Mouse (Mus musculus) stomach, embryonic 15.5 days (tissue): ENCODE measurements at regions not wholly inside any gene's neighbourhood (a gene's known extent, or its start where the extent isn't known, plus 50 kb on each side); places are given as distances from the start of the nearest gene placed in this dataset.

Experiments used
- ATAC-seq: fragments of 200-750 bp; cut with Nextera tagmentation; 2 replicates; pipeline ENCODE4 v1.8.0; 2017; ENCODE audit warnings: low read depth, moderate number of reproducible peaks, moderate TSS enrichment; ENCODE audit not compliant: insufficient read depth, low FRiP score
- H3K27ac ChIP-seq: fragments of 300-500 bp; sonication (generic); 2 replicates; pipeline ENCODE4 v1.5.1; 2015; ENCODE audit warnings: mild to moderate bottlenecking, inconsistent platforms
- H3K27me3 ChIP-seq: fragments of 300-500 bp; sonication (generic); replicated peaks from 2 replicates; pipeline ENCODE4 v1.6.1; 2015; ENCODE audit warnings: inconsistent platforms
- H3K36me3 ChIP-seq: fragments of 300-500 bp; sonication (generic); 2 replicates; pipeline ENCODE4 v1.6.1; 2015; ENCODE audit warnings: inconsistent platforms
- H3K4me1 ChIP-seq: fragments of 300-500 bp; sonication (generic); 2 replicates; pipeline ENCODE4 v1.6.1; 2015; ENCODE audit warnings: inconsistent platforms
- H3K4me2 ChIP-seq: fragments of 300-500 bp; sonication (generic); 2 replicates; pipeline ENCODE4 v1.6.1; 2015; ENCODE audit warnings: mild to moderate bottlenecking, inconsistent platforms
- H3K4me3 ChIP-seq: fragments of 300-500 bp; sonication (generic); replicated peaks from 2 replicates; pipeline ENCODE4 v1.5.1; 2015; ENCODE audit warnings: inconsistent platforms
- H3K9ac ChIP-seq: fragments of 300-500 bp; sonication (generic); 2 replicates; pipeline ENCODE4 v1.6.1; 2015; ENCODE audit warnings: inconsistent platforms
- H3K9me3 ChIP-seq: fragments of 300-500 bp; sonication (generic); 2 replicates; pipeline ENCODE4 v1.6.1; 2016; ENCODE audit warnings: inconsistent platforms
- WGBS: fragments of 180-500 bp; shearing (Covaris S2); methylation state at CpG from one replicate; pipeline ENCODE4 v1.1.7; 2015; 5-methylcytosine and 5-hydroxymethylcytosine counted together

GRCm38 (mm10) chr7:83035190-83035589 lies 168.1 kb downstream of the Mex3b start:
- Histone ChIP-seq H3K27ac (no peak overlapping the region), H3K36me3 (no peaks in the 10 kb centered on the region), H3K4me3 (no peak overlapping the region), H3K9ac (no peak overlapping the region), H3K27me3 (no peaks in the 10 kb centered on the region), H3K4me2 (no peak overlapping the region), H3K4me1 (no peaks in the 10 kb centered on the region), H3K9me3 (no peaks in the 10 kb centered on the region)
- WGBS, result 79% methylated on average over 3 of the region's 3 CpGs
- no peak for ATAC-seq

GRCm38 (mm10) chr7:83036397-83036796 lies 169.3 kb downstream of the Mex3b start:
- H3K4me2 ChIP-seq, result no peak overlapping the region
- no peak overlapping the region for H3K27ac ChIP-seq
- H3K4me1 ChIP-seq, result no peaks in the 10 kb centered on the region
- no peaks in the 10 kb centered on the region for H3K27me3 ChIP-seq
- no peaks in the 10 kb centered on the region for H3K9me3 ChIP-seq
- no peak overlapping the region for H3K9ac ChIP-seq
- H3K4me3 ChIP-seq, result no peak overlapping the region
- ATAC-seq, result no peak
- WGBS, result 71% methylated on average over 2 of the region's 2 CpGs
- H3K36me3 ChIP-seq, result no peaks in the 10 kb centered on the region

- ATAC-seq, result no peak
- no peaks in the 10 kb centered on the region for H3K36me3 ChIP-seq
- H3K9me3 ChIP-seq, result no peaks in the 10 kb centered on the region
- H3K4me3 ChIP-seq, result no peak overlapping the region
- H3K27me3 ChIP-seq, result no peaks in the 10 kb centered on the region
- WGBS, result 19% methylated on average over 2 of the region's 2 CpGs
- H3K4me2 ChIP-seq, result no peak overlapping the region
- H3K4me1 ChIP-seq, result no peaks in the 10 kb centered on the region
- H3K9ac ChIP-seq, result no peak overlapping the region
- no peak overlapping the region for H3K27ac ChIP-seq
Observed at GRCm38 (mm10) chr7:83037100-83037499, 170.0 kb downstream of the Mex3b start.

GRCm38 (mm10) chr7:83037714-83038113 lies 170.6 kb downstream of the Mex3b start:
- WGBS, result 70% methylated on average over 2 of the region's 2 CpGs
- H3K36me3 ChIP-seq, result no peaks in the 10 kb centered on the region
- H3K9me3 ChIP-seq, result no peaks in the 10 kb centered on the region
- no peaks in the 10 kb centered on the region for H3K27me3 ChIP-seq
- no peaks in the 10 kb centered on the region for H3K4me1 ChIP-seq
- ATAC-seq, result no peak
- no peak overlapping the region for H3K27ac ChIP-seq
- H3K4me3 ChIP-seq, result no peak overlapping the region
- H3K4me2 ChIP-seq, result no peak overlapping the region
- H3K9ac ChIP-seq, result no peak overlapping the region

GRCm38 (mm10) chr7:83043746-83044145 lies 176.6 kb downstream of the Mex3b start:
- WGBS, result 74% methylated on average over 3 of the region's 3 CpGs
- no peak overlapping the region for H3K4me2 ChIP-seq
- no peaks in the 10 kb centered on the region for H3K9me3 ChIP-seq
- no peak overlapping the region for H3K9ac ChIP-seq
- no peak overlapping the region for H3K4me3 ChIP-seq
- H3K36me3 ChIP-seq, result no peaks in the 10 kb centered on the region
- no peaks in the 10 kb centered on the region for H3K4me1 ChIP-seq
- H3K27ac ChIP-seq, result no peak overlapping the region
- no peak for ATAC-seq
- no peaks in the 10 kb centered on the region for H3K27me3 ChIP-seq

- H3K4me2 ChIP-seq, result no peak overlapping the region
- no peaks in the 10 kb centered on the region for H3K27me3 ChIP-seq
- H3K27ac ChIP-seq, result no peak overlapping the region
- no peak overlapping the region for H3K4me3 ChIP-seq
- H3K9ac ChIP-seq, result no peak overlapping the region
- no peak for ATAC-seq
- 93% methylated on average over 3 of the region's 3 CpGs for WGBS
- no peaks in the 10 kb centered on the region for H3K36me3 ChIP-seq
- no peaks in the 10 kb centered on the region for H3K4me1 ChIP-seq
- H3K9me3 ChIP-seq, result no peaks in the 10 kb centered on the region
Observed at GRCm38 (mm10) chr7:83045266-83045665, 178.1 kb downstream of the Mex3b start.

- no peak overlapping the region for H3K27ac ChIP-seq
- no peak for ATAC-seq
- no peaks in the 10 kb centered on the region for H3K9me3 ChIP-seq
- no peaks in the 10 kb centered on the region for H3K4me1 ChIP-seq
- no peaks in the 10 kb centered on the region for H3K27me3 ChIP-seq
- no peak overlapping the region for H3K9ac ChIP-seq
- 66% methylated on average over 3 of the region's 3 CpGs for WGBS
- no peak overlapping the region for H3K4me2 ChIP-seq
- no peak overlapping the region for H3K4me3 ChIP-seq
- no peaks in the 10 kb centered on the region for H3K36me3 ChIP-seq
Observed at GRCm38 (mm10) chr7:83050011-83050410, 182.9 kb downstream of the Mex3b start.

GRCm38 (mm10) chr7:83050833-83051497 lies 183.8 kb downstream of the Mex3b start:
- Histone ChIP-seq H3K4me2 (no peak overlapping the region), H3K9ac (no peak overlapping the region), H3K27me3 (no peaks in the 10 kb centered on the region), H3K4me1 (no peaks in the 10 kb centered on the region), H3K27ac (no peak overlapping the region), H3K36me3 (no peaks in the 10 kb centered on the region), H3K9me3 (no peaks in the 10 kb centered on the region), H3K4me3 (no peak overlapping the region)
- ATAC-seq, result no peak
- WGBS, result 91% methylated on average over 6 of the region's 6 CpGs

- Histone ChIP-seq H3K4me2 (no peak overlapping the region), H3K9me3 (no peaks in the 10 kb centered on the region), H3K27ac (no peak overlapping the region), H3K27me3 (no peaks in the 10 kb centered on the region), H3K9ac (no peak overlapping the region), H3K4me3 (no peak overlapping the region), H3K36me3 (no peaks in the 10 kb centered on the region), H3K4me1 (no peaks in the 10 kb centered on the region)
- ATAC-seq, result no peak
- 71% methylated on average over 13 of the region's 13 CpGs for WGBS
Observed at GRCm38 (mm10) chr7:83056101-83056935, 189.2 kb downstream of the Mex3b start.

- no peaks in the 10 kb centered on the region for H3K4me1 ChIP-seq
- no peaks in the 10 kb centered on the region for H3K36me3 ChIP-seq
- no peak overlapping the region for H3K27ac ChIP-seq
- no peak overlapping the region for H3K4me2 ChIP-seq
- 78% methylated on average over 3 of the region's 3 CpGs for WGBS
- no peaks in the 10 kb centered on the region for H3K9me3 ChIP-seq
- ATAC-seq, result no peak
- H3K9ac ChIP-seq, result no peak overlapping the region
- H3K27me3 ChIP-seq, result no peaks in the 10 kb centered on the region
- H3K4me3 ChIP-seq, result no peak overlapping the region
Observed at GRCm38 (mm10) chr7:83060318-83060717, 193.2 kb downstream of the Mex3b start.

- H3K27me3 ChIP-seq, result no peaks in the 10 kb centered on the region
- no peaks in the 10 kb centered on the region for H3K9me3 ChIP-seq
- 56% methylated on average over 5 of the region's 5 CpGs for whole genome bisulfite sequencing
Observed at GRCm38 (mm10) chr7:83060733-83061132, 193.6 kb downstream of the Mex3b start.

GRCm38 (mm10) chr7:83061197-83061893 lies 194.2 kb downstream of the Mex3b start:
- no peaks in the 10 kb centered on the region for H3K27me3 ChIP-seq
- H3K4me1 ChIP-seq, result no peaks in the 10 kb centered on the region
- H3K36me3 ChIP-seq, result no peaks in the 10 kb centered on the region
- no peak overlapping the region for H3K9ac ChIP-seq
- H3K9me3 ChIP-seq, result no peaks in the 10 kb centered on the region
- no peak overlapping the region for H3K4me2 ChIP-seq
- no peak overlapping the region for H3K4me3 ChIP-seq
- H3K27ac ChIP-seq, result no peak overlapping the region
- WGBS, result 70% methylated on average over 7 of the region's 7 CpGs
- no peak for ATAC-seq

More at GRCm38 (mm10) chr7:83060733-83061132, 193.6 kb downstream of the Mex3b start:
- no peak for ATAC-seq
- Histone ChIP-seq H3K27ac (no peak overlapping the region), H3K4me3 (no peak overlapping the region), H3K9ac (no peak overlapping the region), H3K4me2 (no peak overlapping the region), H3K4me1 (no peaks in the 10 kb centered on the region), H3K36me3 (no peaks in the 10 kb centered on the region)
